Mouse (Mus musculus): ENCODE data around the gene Clasp2. TPM values are rescaled to one million over a fixed set of nuclear protein-coding genes. Genes with fewer than 3 reads are reported as not detected.
"Not testable (repeated sequence)": the region's sequence is repeated elsewhere in the genome, so short reads cannot be mapped to it uniquely, and the experiment has no call there.

Gene Clasp2
- total RNA-seq, 2 experiments from 2014 or later, result 48.0 to 57.5 TPM

DNA sequence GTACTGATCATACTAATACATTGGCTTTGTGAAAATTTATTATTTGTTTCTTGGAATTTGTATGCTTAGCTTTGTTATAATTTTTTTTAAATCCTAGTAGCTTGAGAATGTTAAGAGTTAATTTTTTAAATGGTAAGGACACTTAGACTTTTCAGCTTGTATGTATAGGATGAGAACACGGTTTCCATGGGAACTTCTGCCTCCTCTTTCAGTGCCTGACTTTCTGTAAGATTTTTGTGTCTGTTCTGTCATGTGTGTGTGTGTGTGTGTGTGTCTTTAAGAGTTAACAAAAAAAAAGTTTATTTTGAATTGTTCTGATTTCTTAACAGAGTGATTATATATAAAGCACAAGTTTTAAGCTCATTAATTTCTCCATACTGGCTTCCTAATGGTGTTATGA is 70.1 kb downstream of the Clasp2 start:
- intact Hi-C loops (cut with DNase I), result no loop called here
- no peak for DNase-seq (ENCODE audit: low spot score)

DNA sequence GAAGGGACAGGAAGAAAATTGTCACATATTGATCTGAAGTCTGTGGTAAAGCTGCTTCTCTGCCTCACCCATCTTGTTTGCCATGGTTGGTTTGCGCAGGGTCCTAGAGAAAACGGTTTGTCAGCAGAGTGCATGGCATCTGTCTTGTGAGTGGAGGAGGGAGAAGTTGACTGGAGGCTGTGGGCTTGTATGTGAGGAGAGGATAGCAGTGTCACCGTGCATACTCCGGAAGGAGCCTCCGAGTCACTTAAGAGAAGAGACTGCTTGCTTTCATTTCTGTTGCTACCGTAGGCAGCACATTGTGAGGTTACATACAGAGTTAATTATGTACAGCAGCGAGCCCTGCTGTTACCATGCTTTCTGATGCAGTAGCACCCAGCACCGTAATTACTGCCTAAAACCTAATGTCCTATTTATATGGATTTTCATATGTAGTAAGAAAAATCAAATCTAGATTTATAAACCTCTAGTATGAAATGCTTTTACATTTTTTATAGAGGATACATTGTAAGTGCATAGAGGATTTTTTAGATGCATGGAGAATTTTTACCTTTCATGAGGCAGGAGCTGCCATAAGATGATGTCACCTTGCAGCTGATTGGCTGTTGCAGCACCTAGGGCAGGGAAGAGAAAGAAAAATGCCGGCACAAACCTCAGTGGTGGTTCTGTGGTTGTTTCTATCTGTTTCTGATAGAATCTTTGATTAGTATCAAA is 70.8 kb downstream of the Clasp2 start:
- DNase-seq (ENCODE audit: low spot score), result no peak
- intact Hi-C loops (cut with DNase I), result no loop called here

- DNase-seq (ENCODE audit: low spot score), result no peak
- intact Hi-C loops (cut with DNase I), result no loop called here
These were observed 71.4 kb downstream of the Clasp2 start for GRCm38 (mm10) chr9:113812671-113813001.

DNA sequence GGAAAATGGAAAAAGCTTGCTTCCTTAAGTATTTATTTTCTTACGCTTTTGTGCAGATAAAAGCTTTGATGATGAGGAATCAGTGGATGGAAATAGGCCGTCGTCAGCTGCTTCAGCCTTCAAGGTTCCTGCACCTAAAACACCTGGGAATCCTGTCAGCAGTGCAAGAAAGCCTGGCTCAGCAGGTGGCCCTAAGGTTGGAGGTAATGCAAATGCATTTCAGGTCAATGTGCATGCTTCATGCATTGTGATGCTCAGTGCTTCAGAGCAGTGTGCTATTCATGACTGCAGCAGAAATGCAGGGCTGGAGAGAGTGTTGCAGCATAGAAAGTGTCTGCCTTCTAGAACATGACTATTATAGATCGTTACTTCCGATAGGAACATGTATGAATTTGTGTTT is 71.8 kb downstream of the Clasp2 start:
- DNase-seq (ENCODE audit: low spot score), result no peak
- intact Hi-C loops (cut with DNase I), result no loop called here

- DNase-seq (ENCODE audit: low spot score), result no peak
- intact Hi-C loops (cut with DNase I), result no loop called here
These were observed 74.6 kb downstream of the Clasp2 start for GRCm38 (mm10) chr9:113815836-113816235.

GRCm38 (mm10) chr9:113822150-113822549 is 80.9 kb downstream of the Clasp2 start:
- intact Hi-C loops (cut with DNase I), result no loop called here
- no peak for DNase-seq (ENCODE audit: low spot score)

DNA sequence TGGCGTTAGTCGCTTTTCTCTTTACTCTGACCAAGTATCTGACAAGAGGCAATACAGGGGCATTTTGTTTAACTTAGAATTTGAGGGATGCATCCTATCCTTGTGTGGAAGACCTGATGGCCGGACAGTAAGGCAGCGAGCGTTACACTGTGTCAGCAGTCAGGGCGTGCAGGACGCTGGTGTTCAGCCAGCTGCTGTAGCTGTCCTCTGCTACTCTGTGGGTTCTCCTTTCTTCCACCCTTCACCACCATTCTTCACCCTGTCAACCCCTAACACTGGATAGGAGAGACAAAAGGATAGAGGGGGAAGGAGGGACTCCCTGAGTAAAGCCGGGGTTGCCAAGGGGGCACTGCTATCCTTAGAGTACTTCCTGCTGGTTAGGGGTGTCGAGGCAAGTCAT is 87.4 kb downstream of the Clasp2 start:
- DNase-seq (ENCODE audit: low spot score), result no peak
- intact Hi-C loops (cut with DNase I), result no loop called here

- DNase-seq (ENCODE audit: low spot score), result no peak
- intact Hi-C loops (cut with DNase I), result no loop called here
These were observed 88.9 kb downstream of the Clasp2 start for GRCm38 (mm10) chr9:113830219-113830618.

- DNase-seq (ENCODE audit: low spot score), result no peak
- intact Hi-C loops (cut with DNase I), result no loop called here
These were observed 92.2 kb downstream of the Clasp2 start for GRCm38 (mm10) chr9:113833481-113833880.

DNA sequence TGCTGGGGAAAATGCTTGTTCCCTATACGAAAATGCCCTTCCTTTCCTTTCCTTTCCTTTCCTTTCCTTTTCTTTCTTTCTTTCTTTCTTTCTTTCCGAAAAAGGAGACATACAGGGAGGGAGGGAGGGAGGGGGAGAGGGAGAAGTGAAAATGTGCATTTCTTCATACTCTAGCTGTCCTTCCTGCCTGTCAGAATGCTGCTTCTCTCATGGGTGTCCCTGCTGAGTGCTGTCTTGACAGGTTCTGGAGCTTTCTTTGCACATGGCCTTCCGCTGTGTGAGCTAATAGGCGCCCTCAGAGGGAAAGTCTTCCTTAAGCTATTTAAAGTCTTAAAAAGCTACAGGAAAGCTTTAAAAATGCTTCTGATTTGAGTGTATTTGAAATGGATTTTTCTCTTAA is 95.7 kb downstream of the Clasp2 start:
- no peak for DNase-seq (ENCODE audit: low spot score)
- intact Hi-C loops (cut with DNase I), result no loop called here

DNA sequence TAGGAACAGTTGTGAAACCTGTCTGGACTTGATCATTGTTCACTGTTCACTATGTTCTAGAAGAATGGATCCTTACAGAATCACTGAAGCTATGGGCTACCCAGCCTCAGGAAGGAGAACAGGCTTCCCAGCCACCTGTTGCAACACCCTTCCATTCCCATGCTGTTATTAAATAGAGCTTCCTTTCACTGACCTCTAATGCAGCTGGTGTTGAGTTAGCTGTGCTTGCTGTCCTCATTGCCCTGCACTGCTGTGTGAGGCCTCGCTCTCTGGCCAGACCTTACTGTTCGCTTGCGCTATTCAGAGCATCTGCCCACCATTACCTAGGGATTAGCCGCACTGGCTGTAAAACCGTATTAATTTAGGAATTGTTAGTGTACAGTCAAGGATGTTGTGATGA is 96.2 kb downstream of the Clasp2 start:
- intact Hi-C loops (cut with DNase I), result no loop called here

DNA sequence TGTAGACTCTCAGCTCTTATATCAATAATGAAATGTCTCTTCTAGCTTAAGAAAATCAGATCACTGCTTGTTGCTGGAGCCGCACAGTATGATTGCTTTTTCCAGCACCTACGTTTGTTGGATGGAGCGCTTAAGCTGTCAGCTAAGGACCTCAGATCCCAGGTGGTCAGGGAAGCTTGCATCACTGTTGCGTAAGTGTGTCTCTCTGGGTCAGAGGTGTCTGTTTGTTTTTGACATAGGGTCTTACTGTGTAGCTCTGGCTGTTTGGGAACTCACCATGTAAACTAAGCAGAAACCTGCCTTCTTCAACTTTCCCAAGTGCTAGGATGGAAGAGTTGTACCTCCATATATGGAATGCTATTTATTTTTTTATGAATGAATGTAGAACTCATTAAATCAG is 102.8 kb downstream of the Clasp2 start:
- intact Hi-C loops (cut with DNase I), result no loop called here
- DNase-seq (ENCODE audit: low spot score), result no peak

More for the DNA sequence above, 96.2 kb downstream of the Clasp2 start:
- no peak for DNase-seq (ENCODE audit: low spot score)

GRCm38 (mm10) chr9:113855441-113855840 is 114.2 kb downstream of the Clasp2 start:
- no peak for DNase-seq (ENCODE audit: low spot score)
- intact Hi-C loops (cut with DNase I), result no loop called here

GRCm38 (mm10) chr9:113857281-113857928 is 116.1 kb downstream of the Clasp2 start:
- DNase-seq (ENCODE audit: low spot score), result no peak
- intact Hi-C loops (cut with DNase I), result no loop called here

- intact Hi-C loops (cut with DNase I), result no loop called here
- DNase-seq (ENCODE audit: low spot score), result no peak
These were observed 116.7 kb downstream of the Clasp2 start for GRCm38 (mm10) chr9:113857929-113858440.

- intact Hi-C loops (cut with DNase I), result no loop called here
These were observed 118.1 kb downstream of the Clasp2 start for GRCm38 (mm10) chr9:113859420-113859819.

GRCm38 (mm10) chr9:113863370-113863999 is 122.2 kb downstream of the Clasp2 start:
- intact Hi-C loops (cut with DNase I), result no loop called here
- DNase-seq (ENCODE audit: low spot score), result no peak

More at GRCm38 (mm10) chr9:113859420-113859819, 118.1 kb downstream of the Clasp2 start:
- no peak for DNase-seq (ENCODE audit: low spot score)

GRCm38 (mm10) chr9:113867951-113868350 is 126.7 kb downstream of the Clasp2 start:
- DNase-seq (ENCODE audit: low spot score), result no peak
- intact Hi-C loops (cut with DNase I), result no loop called here

- DNase-seq (ENCODE audit: low spot score), result no peak
- intact Hi-C loops (cut with DNase I), result no loop called here
These were observed 153.6 kb downstream of the Clasp2 start for GRCm38 (mm10) chr9:113894903-113895302.

DNA sequence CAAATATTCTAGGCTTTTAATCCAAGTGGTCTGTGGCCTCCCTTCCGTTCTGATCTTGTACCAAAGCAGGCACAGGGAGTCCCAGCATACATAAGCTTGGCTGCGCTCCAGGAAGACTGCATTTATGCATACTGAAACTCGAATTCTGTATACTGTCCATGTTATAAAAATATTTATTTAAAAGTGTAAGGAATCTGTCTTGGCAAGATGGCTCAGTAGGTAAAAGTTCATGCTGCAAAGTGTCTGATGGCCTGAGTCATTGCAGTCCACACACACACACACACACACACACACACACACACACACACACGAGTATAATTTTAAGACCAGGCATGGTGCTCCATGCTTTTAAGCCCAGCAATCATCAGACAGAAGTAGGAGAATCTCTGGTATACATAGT is 161.9 kb downstream of the Clasp2 start:
- no peak for DNase-seq (ENCODE audit: low spot score)
- intact Hi-C loops (cut with DNase I), result loop anchor here (5.0 kb wide), 1 partner anchor 161 kb away; the partner anchor contains the start of gene Clasp2

DNA sequence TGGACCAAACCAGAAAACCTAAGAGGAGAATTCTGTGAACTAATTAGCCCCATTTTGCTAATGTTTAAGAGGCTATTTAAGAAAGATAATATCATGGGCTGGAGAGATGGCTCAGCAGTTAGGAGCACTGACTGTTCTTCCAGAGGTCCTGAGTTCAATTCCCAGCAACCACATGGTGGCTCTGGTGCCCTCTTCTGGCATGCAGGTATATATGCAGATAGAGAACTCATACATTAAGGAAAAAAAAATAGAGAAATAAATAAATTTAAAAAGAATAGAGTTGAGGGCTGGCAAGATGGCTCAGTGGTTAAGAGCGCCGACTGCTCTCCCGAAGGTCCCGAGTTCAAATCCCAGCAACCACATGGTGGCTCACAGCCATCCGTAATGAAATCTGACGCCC is 163.0 kb downstream of the Clasp2 start:
- DNase-seq (ENCODE audit: low spot score), result not testable (repeated sequence)
- intact Hi-C loops (cut with DNase I), result loop anchor here (5.0 kb wide), 1 partner anchor 162 kb away; the partner anchor contains the start of gene Clasp2

All from heart, postnatal 25 days (tissue).